Mouse (Mus musculus) brain, embryonic 14.5 days (tissue): ENCODE measurements around the gene Bcr.

ENCODE experiments used
- CTCF ChIP-seq: fragments of 200-500 bp; IDR thresholded peaks from 2 replicates; pipeline ENCODE4 v1.5.1; 2012; ENCODE audit warnings: inconsistent platforms, mild to moderate bottlenecking, moderate library complexity, borderline replicate concordance; ENCODE audit not compliant: insufficient read depth, insufficient read length; ENCODE audit errors: extremely low read depth
- POLR2A ChIP-seq: fragments of 200-500 bp; IDR thresholded peaks from 2 replicates; pipeline ENCODE4 v1.6.1; 2012; ENCODE audit warnings: mild to moderate bottlenecking, inconsistent platforms, borderline replicate concordance; ENCODE audit not compliant: poor library complexity, insufficient read depth, insufficient read length, severe bottlenecking; ENCODE audit errors: extremely low read depth

DNA sequence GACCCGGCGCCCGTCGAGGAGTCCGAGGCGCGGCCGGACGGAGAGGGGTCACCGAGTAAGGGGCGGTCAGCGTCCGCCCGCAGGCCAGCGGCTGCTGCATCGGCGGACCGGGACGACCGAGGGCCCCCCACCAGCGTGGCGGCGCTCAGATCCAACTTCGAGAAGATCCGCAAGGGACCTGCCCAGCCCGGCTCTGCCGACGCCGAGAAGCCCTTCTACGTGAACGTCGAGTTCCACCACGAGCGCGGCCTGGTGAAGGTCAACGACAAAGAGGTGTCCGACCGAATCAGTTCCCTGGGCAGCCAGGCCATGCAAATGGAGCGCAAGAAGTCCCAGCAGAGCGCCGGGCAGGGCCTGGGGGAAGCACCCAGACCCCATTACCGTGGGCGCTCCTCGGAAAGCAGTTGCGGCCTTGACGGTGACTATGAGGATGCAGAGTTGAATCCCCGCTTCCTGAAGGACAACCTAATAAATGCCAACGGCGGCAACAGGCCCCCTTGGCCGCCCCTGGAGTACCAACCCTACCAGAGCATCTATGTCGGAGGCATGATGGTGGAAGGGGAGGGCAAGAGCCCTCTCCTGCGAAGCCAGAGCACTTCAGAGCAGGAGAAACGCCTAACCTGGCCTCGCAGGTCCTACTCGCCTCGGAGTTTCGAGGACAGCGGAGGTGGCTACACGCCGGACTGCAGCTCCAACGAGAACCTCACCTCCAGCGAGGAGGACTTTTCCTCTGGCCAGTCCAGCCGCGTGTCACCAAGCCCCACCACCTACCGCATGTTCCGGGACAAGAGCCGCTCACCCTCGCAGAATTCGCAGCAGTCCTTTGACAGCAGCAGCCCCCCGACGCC lies 1.2 kb downstream of the Bcr start:
- TF ChIP-seq CTCF = no peak
- no peak for TF ChIP-seq POLR2A
